Comparison of ENCODE assay signal across 11 mouse cellular contexts in the genomic region with DNA sequence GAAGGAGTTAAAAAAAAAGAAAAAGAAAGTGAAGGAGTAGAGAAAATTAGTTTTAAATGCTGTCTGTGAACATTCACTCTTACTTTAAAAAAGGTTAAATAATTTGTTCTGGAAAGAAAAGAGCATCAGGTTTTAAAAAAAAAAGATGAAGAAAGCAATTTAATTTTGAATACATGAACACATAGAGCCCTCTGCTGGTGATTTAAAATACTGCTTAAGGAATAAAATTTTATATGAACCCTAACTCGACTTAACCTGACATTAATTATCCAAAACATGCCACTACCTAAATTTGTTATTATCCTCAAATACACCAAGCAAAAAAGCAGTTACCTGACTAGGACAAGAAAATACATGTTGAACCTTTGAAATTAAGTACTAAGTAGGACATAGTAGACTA. TPM values are rescaled to one million over a fixed set of nuclear protein-coding genes. Genes with fewer than 3 reads are reported as not detected.
DNase-seq lines count a peak whose midpoint lies in the region; TF ChIP-seq lines count a peak whose summit lies in the region.
"Had no signal": no experiment of that assay in that cellular context is flagged by ENCODE, and none has a peak within 500 bp of the region (broad histone marks: within the 10 kb centered on the region; RNA-seq: fewer than 3 reads in every experiment).

No protein-coding gene starts in this region.

- no peaks in the 10 kb centered on the region for H3K79me2 ChIP-seq in CH12.LX (replicated peaks; ENCODE audit: control insufficient read depth, extremely low read depth, insufficient read depth, poor library complexity, severe bottlenecking)

- no peak for TF ChIP-seq POLR2A in cerebellum, adult 2 months (IDR thresholded peaks at IDR 0.05; ENCODE audit: borderline replicate concordance, insufficient read depth, low read length)
- no peak for TF ChIP-seq POLR2A in CH12.LX (IDR thresholded peaks at IDR 0.05; ENCODE audit: low read depth, low read length)

- in situ Hi-C loops in CH12.LX (cut with MboI; ENCODE audit: low pct_ligation_motif_present, low pct_unique_long_range_greater_than_20kb, low sequenced_read_pairs), result no loop called here

- TF ChIP-seq RAD21 in CH12.LX (IDR thresholded peaks at IDR 0.05; ENCODE audit: low read depth, low read length), result peak; percentile 81

- H3K4me2 ChIP-seq in CH12.LX (ENCODE audit: insufficient read depth, low read depth, poor library complexity, severe bottlenecking), result no peak overlapping the region
- H3K4me2 ChIP-seq: limb, embryonic 13.5 days had no signal

- H3K4me1 ChIP-seq in cerebellum, adult 2 months (ENCODE audit: control insufficient read depth, insufficient read depth, low read length), result no peaks in the 10 kb centered on the region
- no peaks in the 10 kb centered on the region for H3K4me1 ChIP-seq in CH12.LX (ENCODE audit: control insufficient read depth in 1 of 2, insufficient read depth in 2 of 2)
- H3K4me1 ChIP-seq: limb, embryonic 13.5 days had no signal

- peak; percentile 40 for TF ChIP-seq CTCF in cerebellum, adult 2 months (IDR thresholded peaks at IDR 0.05; ENCODE audit: borderline replicate concordance, insufficient read depth, low read depth, low read length)
- peak; percentile 84 for TF ChIP-seq CTCF in layer of hippocampus, adult 2 months (conservative IDR thresholded peaks at IDR 0.05)
- TF ChIP-seq CTCF in CH12.LX (conservative IDR thresholded peaks at IDR 0.05 in 1 of 2, IDR thresholded peaks at IDR 0.05 in 1 of 2; ENCODE audit: low read depth in 2 of 2, low read length in 2 of 2), result peak in 1 of 2 experiments; percentile 68; a peak in 2 of 4 replicates

- no peak overlapping the region for H3K9ac ChIP-seq in CH12.LX (ENCODE audit: insufficient read depth, low read depth)
- H3K9ac ChIP-seq: limb, embryonic 13.5 days had no signal

- H3K4me3 ChIP-seq in cerebellum, adult 2 months (replicated peaks; ENCODE audit: insufficient read depth, low read depth, low read length), result no peak overlapping the region
- no peak overlapping the region for H3K4me3 ChIP-seq in layer of hippocampus, adult 2 months
- no peak overlapping the region for H3K4me3 ChIP-seq in CH12.LX (replicated peaks in 1 of 3; ENCODE audit: low read depth in 2 of 3, low read length in 2 of 3, poor library complexity in 1 of 3)
- H3K4me3 ChIP-seq: limb, embryonic 13.5 days had no signal

- dilution Hi-C loops in CH12.LX (cut with MboI; ENCODE audit: extremely low pct_ligation_motif_present, extremely low pct_unique_long_range_greater_than_20kb, low sequenced_read_pairs), result no loop called here

- WGBS in cerebellum, adult 2 months, result 11% methylated on average over 1 of the region's 1 CpGs

- no peak overlapping the region for H3K27ac ChIP-seq in cerebellum, adult 2 months (ENCODE audit: insufficient read depth, low read length)
- H3K27ac ChIP-seq in layer of hippocampus, adult 2 months, result no peak overlapping the region
- H3K27ac ChIP-seq in CH12.LX (ENCODE audit: insufficient read depth, low read depth), result no peak overlapping the region
- H3K27ac ChIP-seq: limb, embryonic 13.5 days had no signal

- H3K9me3 ChIP-seq in CH12.LX (replicated peaks; ENCODE audit: low read length), result no peaks in the 10 kb centered on the region
- H3K9me3 ChIP-seq: limb, embryonic 13.5 days had no signal

- H3K27me3 ChIP-seq in cerebellum, adult 2 months (ENCODE audit: control insufficient read depth, insufficient read depth, low read length), result no peaks in the 10 kb centered on the region
- H3K27me3 ChIP-seq in CH12.LX (replicated peaks), result no peaks in the 10 kb centered on the region
- H3K27me3 ChIP-seq: limb, embryonic 13.5 days had no signal

- no peak for DNase-seq in cerebellum, adult 2 months
- no peak for DNase-seq in cerebellum, adult 11 months
- DNase-seq in layer of hippocampus, adult 2 months (ENCODE audit: low spot score in 2 of 2), result no peak
- DNase-seq in layer of hippocampus, postnatal 10 days (ENCODE audit: low spot score in 2 of 2), result no peak
- peak; percentile 32 for DNase-seq in CH12.LX (ENCODE audit: extremely low read depth)
- peak; percentile 24 for DNase-seq in forelimb bud, embryonic 11.5 days (ENCODE audit: low read depth, low spot score)
- no peak for DNase-seq in adrenal gland, adult 8-10 months
- no peak for DNase-seq in left cerebral cortex, postnatal 4 days
- DNase-seq: gastrocnemius, postnatal 36 days; kidney, adult 11 months had no signal

- intact Hi-C loops in left cerebral cortex, postnatal 4 days (cut with DNase I), result loop anchor here (5.0 to 10.0 kb wide), 2 partner anchors 317 to 1874 kb away; no protein-coding TSS in a partner anchor

- peaks cover 46 to 82% of the 10 kb centered on the region in 2 experiments for H3K36me3 ChIP-seq in CH12.LX (replicated peaks in 1 of 2; ENCODE audit: control insufficient read depth in 1 of 2, insufficient read depth in 1 of 2, low read length in 1 of 2)

- TF ChIP-seq EP300 in CH12.LX (IDR thresholded peaks at IDR 0.05; ENCODE audit: low read length), result no peak

TF ChIP-seq in CH12.LX, 34 proteins besides CTCF, POLR2A, EP300 and RAD21:
- TF ChIP-seq E2F4 (IDR thresholded peaks at IDR 0.05; ENCODE audit: insufficient replicate concordance, low read depth, low read length), result no peak
- TF ChIP-seq SMC3 (IDR thresholded peaks at IDR 0.05; ENCODE audit: low read depth, low read length), result peak; percentile 57
- peak; percentile 94 for TF ChIP-seq ZNF384 (IDR thresholded peaks at IDR 0.05; ENCODE audit: low read depth, low read length)
- TF ChIP-seq ZC3H11A (IDR thresholded peaks at IDR 0.05; ENCODE audit: low read depth, low read length), result peak; percentile 16; the same call in 1 of the 2 replicates
TF ChIP-seq in CH12.LX: peak in this region for 3.

RNA-seq across cellular contexts. Expression of a gene that starts 28.2 kb away (rescaled TPM):
- polyA plus RNA-seq in cerebellum, adult 2 months (2012; rRNA removed), result 13.7 and 14.3 TPM in 2 replicates
- 10 to 100 TPM; 24.9 to 29.3 TPM for total RNA-seq in layer of hippocampus, adult 2 months (2021)
- 10 to 100 TPM; 24.0 to 30.6 TPM for total RNA-seq in layer of hippocampus, postnatal 10 days (2021)
- total RNA-seq in CH12.LX (2012; rRNA removed) (15.0 and 18.8 TPM in 2 replicates), CH12.LX (2014; rRNA removed) (20.8 and 25.3 TPM in 2 replicates)
- polyA plus RNA-seq in CH12.LX (2012; ENCODE audit: insufficient read length, low read depth), result 32.8 and 38.9 TPM in 2 replicates
- total RNA-seq in adrenal gland, adult 8-10 months (2022), result 10 to 100 TPM; 44.6 to 47.6 (median 46.0) TPM
- 10 to 100 TPM; 37.5 to 45.8 TPM for total RNA-seq in left cerebral cortex, postnatal 4 days (2021)

RNA-seq across cellular contexts. Expression of a gene that starts 28.3 kb away (rescaled TPM):
- polyA plus RNA-seq in cerebellum, adult 2 months (2012; rRNA removed), result 67.8 and 70.0 TPM in 2 replicates
- 10 to 100 TPM; 69.0 to 69.5 TPM for total RNA-seq in layer of hippocampus, adult 2 months (2021)
- 10 to 100 TPM; 48.6 to 48.8 TPM for total RNA-seq in layer of hippocampus, postnatal 10 days (2021)
- total RNA-seq in CH12.LX (2012; rRNA removed) (7.2 and 8.1 TPM in 2 replicates), CH12.LX (2014; rRNA removed) (11.2 and 11.9 TPM in 2 replicates)
- polyA plus RNA-seq in CH12.LX (2012; ENCODE audit: insufficient read length, low read depth), result 7.8 and 12.0 TPM in 2 replicates
- total RNA-seq in adrenal gland, adult 8-10 months (2022), result 10 to 100 TPM; 23.5 to 26.9 (median 26.2) TPM
- total RNA-seq in left cerebral cortex, postnatal 4 days (2021), result 10 to 100 TPM; 31.9 to 35.2 TPM

Comparison
In these comparisons a context has a peak if more than half of its experiments do, and no peak if none do; other contexts are left out.
1. DNase-seq: peak in CH12.LX (single experiment) and forelimb bud, embryonic 11.5 days (single experiment); none in cerebellum, adult 2 months (0 of 2), cerebellum, adult 11 months (single experiment), layer of hippocampus, adult 2 months (0 of 2), layer of hippocampus, postnatal 10 days (0 of 2), adrenal gland, adult 8-10 months (single experiment) and left cerebral cortex, postnatal 4 days (single experiment).